Mouse (Mus musculus) gastrocnemius, postnatal 25 days (tissue): ENCODE data around the gene Rnf208. TPM values are rescaled to one million over a fixed set of nuclear protein-coding genes. Genes with fewer than 3 reads are reported as not detected.

Experiments used
- DNase-seq: peaks from one replicate; pipeline ENCODE4 v3.0.0; 2022
- long read RNA-seq, 2 experiments: library from polyadenylated mRNA; stranded (forward); transcript quantifications; one replicate each; pipeline ENCODE4 v2.0.0; 2021
- total RNA-seq, 2 experiments: library from RNA; stranded (reverse); gene quantifications; 1 replicate in 1 of 2; 2 replicates in 1 of 2; pipeline ENCODE4 v1.2.3; 2021

Gene Rnf208
- under 1 TPM; 0.56 to 0.75 TPM for total RNA-seq
- long read RNA-seq, experiment 1, partial matches to known transcripts, result 0 of 1 reads
- long read RNA-seq, experiment 1, other reads (novel, unspliced or antisense), result 0 of 1 reads
- long read RNA-seq, experiment 2, result 0 reads

DNA sequence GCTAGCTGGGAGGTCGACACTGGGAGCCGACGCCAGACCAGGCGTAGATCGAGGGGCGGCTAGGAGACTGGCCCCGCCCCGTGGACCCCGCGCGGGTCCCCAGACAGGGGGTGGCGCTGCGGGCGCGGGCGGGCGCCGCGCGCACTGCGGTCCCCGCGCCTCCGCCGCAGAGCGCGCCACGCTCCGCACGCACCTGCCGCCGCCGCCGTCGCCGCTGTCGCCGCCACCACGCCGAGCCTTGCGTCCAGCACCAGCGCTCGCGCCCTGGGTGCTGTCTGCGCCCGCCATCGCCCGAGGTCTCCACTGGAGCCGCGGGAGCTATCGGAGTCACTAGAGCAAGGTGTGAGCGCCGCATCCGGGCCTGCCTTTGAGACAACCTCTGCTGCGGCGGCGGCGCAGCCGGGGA is at the start of gene Rnf208, which contains the start of gene Cysrt1:
TSS of gene Rnf208 (plus strand) at position 155 of the 406 bp plus-strand sequence.
TSS of gene Cysrt1 (minus strand) at position 352 of the 406 bp plus-strand sequence.
- no peak for DNase-seq

GRCm38 (mm10) chr2:25193330-25193770 is 48.7 kb upstream of the Rnf208 start:
- DNase-seq, result peak; percentile 79

DNA sequence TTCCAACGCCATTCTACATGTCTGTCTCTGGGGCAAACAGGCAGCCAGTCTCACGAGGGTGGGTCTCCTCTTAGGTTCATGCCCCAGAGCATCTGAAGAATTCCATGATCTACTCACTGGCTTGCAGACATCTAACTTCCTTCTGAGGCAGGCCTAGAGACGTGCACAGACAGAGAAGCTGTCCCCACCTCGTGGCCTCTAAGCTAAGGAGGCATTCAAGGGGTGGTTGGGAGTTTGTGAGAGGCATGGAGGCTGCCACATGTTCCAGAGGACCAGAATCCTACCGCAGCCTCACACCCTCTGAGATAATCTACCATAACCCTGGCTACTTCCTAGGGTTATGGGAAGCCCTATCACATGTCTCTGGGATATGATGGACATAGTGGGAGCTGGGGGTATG is 48.0 kb upstream of the Rnf208 start:
- no peak for DNase-seq

DNA sequence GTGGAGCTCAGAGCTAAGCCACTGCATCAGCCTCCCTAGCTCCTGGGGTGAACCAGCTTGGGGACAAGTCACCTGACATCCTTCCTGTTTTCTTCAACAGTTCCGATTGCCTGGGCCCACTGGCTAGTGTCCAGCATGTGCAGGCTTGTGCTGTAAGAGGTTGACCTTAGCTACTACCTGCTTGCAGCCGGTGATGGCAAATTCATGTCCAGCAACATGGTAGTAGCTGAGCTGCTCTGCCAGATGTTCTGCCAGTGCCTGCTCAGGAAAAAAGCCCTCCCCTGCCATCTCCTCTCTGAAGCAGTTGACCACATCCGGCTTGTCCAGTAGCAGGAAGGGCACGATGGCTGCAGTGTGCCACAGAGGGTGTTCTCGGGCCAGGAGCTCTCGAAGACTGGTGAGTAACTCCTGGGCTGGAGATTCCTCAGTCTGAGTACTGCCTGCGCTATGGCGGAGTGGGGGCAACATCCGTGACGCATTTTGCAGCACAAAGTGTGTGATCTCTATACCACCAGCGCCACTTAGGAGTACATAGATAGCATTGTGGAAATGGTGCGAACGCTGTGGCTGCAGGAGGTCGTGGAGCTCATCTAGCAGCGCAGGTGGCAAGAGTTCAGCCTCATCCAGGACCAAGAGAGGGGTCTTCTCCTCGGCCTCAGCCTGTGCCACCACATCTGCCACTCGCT is 47.4 kb upstream of the Rnf208 start:
- no peak for DNase-seq

DNA sequence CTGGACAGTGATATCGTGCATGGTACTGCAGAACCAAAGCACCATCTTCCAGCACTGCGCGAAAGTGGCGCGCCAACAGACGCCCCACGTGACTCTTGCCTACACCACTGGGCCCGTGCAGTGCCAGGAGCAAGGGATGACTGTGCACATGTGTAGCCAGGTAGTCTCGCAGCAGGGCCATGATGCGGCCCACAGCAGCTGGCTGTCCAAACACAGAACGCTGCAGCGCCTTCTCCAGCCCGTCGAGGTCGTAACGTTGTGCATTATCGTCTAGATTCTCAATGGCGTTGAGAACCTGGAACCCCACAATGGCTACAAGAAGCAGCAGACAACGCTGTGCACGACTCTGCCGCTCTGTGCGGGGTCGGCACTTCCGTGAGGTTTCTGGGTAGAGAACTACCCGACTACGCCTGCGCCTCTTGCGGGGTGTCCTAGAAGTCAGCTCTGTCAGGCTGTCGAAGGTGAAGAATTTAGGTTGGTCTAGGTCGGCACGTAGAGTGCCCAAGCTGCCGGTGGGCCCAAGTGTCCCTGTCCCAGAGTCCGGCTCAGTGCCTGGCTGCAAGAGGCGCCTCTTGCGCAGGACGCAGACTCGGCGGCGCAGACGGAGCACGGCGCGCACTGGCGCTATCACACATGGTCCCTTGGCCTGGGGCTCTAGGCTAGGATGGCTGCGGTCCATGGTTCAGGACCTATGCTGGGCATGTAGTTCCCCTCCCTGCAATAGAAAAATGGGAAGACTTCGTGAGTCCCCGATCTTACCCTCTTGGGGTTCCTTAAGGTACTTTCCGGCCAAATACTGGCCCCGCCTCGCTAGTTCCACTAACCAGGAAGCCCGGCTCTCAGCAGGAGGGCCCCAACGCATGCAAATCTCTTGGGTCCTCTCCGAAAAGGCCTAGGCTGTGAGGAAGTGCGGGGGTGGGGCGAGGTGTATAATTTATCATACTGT is 46.6 kb upstream of the Rnf208 start:
- DNase-seq, result no peak

GRCm38 (mm10) chr2:25196172-25196954 is 45.7 kb upstream of the Rnf208 start, which contains the start of gene Tor4a:
Gene Tor4a, minus strand, starts transcription at chr2:25196886.
- DNase-seq, result peak; percentile 78

DNA sequence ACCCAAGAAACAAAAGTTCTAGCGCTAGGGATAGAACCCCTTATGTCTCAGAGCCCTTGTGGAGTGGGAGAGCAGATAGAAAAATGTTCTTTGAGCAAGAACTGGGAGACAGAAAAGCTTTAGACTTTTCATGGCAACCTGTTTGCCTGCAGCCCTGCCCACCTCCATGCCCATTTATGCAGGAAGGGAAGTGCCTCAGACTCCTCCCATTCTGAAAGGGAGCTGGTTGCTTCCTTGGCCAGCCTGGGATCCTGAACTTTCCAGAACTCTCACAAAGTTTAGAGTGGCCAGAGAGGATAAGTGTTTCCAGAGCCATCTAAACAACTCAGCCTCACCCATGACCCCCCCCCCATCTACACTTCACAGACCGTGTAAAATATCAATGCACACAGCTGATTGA is 44.9 kb upstream of the Rnf208 start:
- no peak for DNase-seq

DNA sequence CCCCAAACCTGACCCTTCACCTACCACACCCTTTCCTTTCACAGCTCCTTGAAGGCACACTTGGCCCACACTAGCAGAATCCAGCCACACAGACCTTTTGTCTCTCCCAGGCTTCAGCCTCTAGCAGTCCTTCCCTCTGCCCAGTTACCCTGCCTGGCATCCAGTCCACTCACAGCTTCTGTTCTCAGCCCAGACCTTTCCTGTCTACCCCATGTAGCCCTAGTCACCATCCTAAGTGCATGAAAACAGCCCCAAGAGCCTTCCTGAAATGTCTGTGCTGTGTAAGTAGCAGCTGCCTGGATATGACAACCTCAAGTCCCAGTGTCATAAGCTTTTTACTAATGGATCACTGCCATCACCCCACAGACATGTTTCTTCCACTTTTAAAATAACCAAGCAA is 44.1 kb upstream of the Rnf208 start:
- no peak for DNase-seq

DNA sequence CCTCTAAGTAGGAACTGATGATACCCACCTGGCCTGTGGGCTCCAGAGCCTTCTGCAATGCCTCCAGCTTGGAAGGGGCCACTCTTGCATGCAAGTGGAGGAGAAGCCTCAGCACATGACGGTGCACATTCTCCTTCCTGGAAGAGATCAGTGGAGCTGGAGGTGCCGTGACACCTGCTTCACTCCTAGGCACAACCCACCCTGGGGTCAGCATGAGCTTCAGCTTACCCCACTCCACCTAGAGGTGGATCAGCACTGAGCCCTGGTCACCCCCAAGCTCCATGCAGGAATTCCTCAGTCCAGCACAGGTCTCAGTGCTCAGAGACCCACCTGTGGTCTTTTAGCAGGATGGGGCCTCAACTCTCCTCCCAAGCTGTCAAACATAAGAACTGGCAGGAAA is 41.4 kb upstream of the Rnf208 start:
- no peak for DNase-seq

GRCm38 (mm10) chr2:25203631-25204214 is 38.3 kb upstream of the Rnf208 start:
- DNase-seq, result no peak

DNA sequence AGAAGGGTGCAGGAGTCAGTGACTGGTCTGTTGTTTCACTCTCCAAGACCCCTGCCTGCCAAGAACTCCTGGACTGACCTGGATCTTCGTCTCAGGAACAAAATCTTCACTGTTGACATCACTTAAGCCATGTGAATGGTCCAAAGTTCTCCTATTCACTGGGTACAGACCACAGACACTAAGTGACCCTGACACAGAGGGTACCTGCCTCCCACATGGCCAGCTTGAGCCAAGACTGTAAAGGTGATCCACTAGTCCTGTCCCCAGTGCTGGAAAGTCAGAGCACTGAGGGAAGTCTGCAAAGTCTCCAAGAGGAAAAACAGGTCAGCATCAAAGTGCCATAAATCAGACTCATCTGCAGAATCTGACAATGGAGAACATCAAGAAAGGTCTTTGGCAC is 34.5 kb upstream of the Rnf208 start:
- no peak for DNase-seq

DNA sequence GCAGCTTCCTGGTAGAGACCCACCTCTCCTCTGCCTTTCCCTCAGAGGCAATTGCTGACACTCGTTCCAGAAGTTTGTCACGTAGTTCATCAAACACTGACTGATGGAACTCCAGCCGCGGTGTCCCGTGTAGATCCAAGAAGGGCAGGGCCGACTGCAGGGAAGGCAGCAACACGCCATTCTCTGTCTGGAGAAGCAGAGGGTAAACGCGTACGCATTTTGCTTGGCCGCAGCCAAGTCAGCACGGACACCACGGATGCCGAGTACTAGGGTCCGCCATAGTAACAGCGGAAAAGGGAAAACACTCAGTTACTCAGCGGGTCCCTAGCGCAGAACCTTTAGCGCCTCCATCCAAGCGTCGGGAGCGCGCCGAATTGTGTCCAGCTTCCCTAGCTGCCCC is 31.4 kb upstream of the Rnf208 start:
- DNase-seq, result no peak

GRCm38 (mm10) chr2:25211121-25211670 is 30.9 kb upstream of the Rnf208 start, which contains the start of gene Nelfb:
Gene Nelfb, minus strand, starts transcription at chr2:25211489.
- DNase-seq, result peak; percentile 89

DNA sequence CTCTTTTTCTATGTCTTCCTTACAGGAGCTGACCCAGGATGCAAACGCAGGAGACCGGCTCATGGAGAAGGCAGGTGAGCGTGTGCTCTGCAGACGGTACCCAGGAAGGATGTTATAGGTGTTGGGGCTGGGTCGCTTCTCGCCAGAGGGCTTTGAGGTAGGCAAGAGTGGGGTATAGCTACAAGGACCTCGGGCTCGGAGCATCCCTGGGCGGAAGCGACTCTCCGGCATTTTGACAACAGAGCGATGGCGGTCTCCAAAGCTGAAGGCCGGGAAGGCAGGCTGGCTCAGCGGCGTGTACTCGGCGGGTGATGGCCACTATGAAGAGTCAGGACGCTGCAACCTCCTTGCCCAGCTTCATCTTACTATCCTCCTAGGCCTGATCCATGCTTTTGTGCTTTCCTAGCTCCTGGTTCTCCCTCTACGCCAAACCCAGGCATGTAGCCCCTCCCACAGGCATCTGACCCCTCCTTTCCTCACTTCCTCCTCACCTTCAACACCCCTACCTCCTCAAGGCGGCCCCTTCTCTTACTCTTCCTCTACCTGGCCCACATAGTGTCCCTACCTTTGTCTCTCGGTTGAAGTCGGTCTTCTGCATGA is 28.7 kb upstream of the Rnf208 start:
- DNase-seq, result no peak

- DNase-seq, result no peak
These were observed 27.6 kb upstream of the Rnf208 start, which contains the start of gene Stpg3 for GRCm38 (mm10) chr2:25214444-25214843. Gene Stpg3, minus strand, starts transcription at chr2:25214637.

- DNase-seq, result no peak
These were observed 24.4 kb upstream of the Rnf208 start for GRCm38 (mm10) chr2:25217666-25218065.

DNA sequence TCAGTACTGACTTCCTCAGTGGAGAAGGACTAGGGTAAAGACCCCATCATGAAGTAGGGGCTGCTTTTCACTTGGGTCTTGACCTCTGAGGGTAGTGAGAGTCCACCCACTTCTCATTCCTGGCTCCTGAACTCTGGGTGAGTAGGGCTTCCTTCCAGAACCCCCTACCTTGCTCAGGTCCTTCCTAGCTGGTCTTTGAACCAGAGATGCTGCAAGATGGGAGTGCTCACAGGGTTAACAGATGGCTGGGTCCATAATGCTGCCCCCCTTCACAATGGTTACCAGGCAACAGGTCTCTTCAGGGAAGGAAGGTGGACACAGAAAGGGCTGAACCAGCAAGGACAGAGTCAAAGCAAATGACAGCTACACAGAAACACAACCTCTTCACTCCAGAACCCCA is 23.6 kb upstream of the Rnf208 start, which contains the start of gene Fam166a:
TSS of gene Fam166a (plus strand) at position 301 of the 400 bp plus-strand sequence.
- DNase-seq, result no peak

DNA sequence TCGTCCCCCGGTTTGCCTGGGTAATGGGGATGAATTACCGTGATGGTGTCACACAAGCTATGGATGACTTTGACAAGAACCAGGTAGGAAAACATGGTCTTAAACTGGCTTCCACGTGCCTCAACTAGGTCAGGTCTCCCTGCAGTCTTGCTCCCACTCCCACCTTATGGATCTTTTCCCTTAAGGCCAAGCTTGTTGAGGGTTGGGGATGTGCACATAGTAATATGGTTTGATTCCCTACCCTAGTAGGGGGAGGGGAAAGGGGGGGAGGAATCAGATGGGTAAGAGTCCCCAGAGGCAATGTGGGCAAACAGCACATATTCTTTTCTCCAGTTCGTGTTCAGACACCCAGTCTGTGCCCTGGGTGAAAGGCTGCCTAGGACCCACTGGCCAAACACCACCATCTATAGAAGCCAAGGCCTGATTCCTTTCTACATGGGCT is 20.7 kb upstream of the Rnf208 start:
- no peak for DNase-seq

DNA sequence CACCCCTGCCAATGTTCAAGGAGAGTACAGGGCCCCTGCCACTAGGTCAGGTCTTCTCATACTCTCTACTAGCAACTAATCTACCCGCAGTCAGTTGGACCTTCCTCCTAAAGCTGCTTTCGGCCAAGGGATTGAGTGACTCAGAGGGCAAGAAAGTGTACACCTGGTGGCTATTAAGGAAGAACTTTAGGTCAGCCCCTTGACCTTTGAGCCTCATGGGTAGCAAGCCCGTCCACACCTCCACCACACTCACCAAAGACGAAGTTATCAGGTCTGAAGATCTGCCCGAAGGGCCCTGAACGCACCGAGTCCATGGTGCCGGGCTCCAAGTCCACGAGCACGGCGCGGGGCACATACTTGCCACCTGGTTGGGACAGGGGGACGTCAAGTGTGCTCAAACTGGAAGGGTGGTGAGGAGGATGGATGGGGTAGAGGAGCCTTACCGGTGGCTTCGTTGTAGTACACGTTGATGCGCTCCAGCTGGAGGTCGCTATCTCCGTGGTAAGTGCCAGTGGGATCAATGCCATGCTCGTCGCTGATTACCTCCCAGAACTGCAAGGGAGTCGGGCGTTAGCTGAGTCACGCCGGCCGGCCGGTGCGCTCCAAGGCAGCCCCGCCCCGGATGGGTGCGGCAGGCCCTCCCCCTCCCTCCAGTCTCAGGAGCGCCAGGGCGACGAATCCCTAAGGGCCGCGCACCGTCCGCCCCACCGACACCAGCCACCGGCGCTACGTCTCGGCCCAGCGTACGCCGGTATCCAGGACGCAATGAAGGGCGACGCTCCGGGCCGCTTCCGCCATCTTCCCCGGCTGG is 18.2 kb upstream of the Rnf208 start:
- DNase-seq, result peak; percentile 87

GRCm38 (mm10) chr2:25224492-25224765 is 17.6 kb upstream of the Rnf208 start, which contains the start of gene Tubb4b:
Gene Tubb4b, minus strand, starts transcription at chr2:25224702.
- no peak for DNase-seq
